Mouse (Mus musculus) myocyte (in vitro differentiated cells): ENCODE data around the gene Tsc1. TPM values are rescaled to one million over a fixed set of nuclear protein-coding genes. Genes with fewer than 3 reads are reported as not detected.

Experiments used
- H3K27me3 ChIP-seq: one replicate; pipeline ENCODE4 v1.6.1; 2011; ENCODE audit not compliant: control insufficient read depth, insufficient read depth, insufficient read length
- H3K36me3 ChIP-seq: one replicate; pipeline ENCODE4 v1.6.1; 2011; ENCODE audit not compliant: control insufficient read depth, insufficient read depth
- H3K4me2 ChIP-seq: one replicate; pipeline ENCODE4 v1.6.1; 2011; ENCODE audit warnings: low read depth, control low read depth
- H3K4me3 ChIP-seq: one replicate; pipeline ENCODE4 v1.5.1; 2011; ENCODE audit warnings: mild to moderate bottlenecking, control low read depth, moderate library complexity
- H3K79me2 ChIP-seq: one replicate; pipeline ENCODE4 v1.6.1; 2011; ENCODE audit not compliant: control insufficient read depth, insufficient read depth
- H3ac ChIP-seq: one replicate; pipeline ENCODE4 v1.6.1; 2011; ENCODE audit not compliant: control insufficient read depth, insufficient read length
- CEBPB ChIP-seq: IDR thresholded peaks from 2 replicates; pipeline ENCODE4 v1.6.1; 2011; ENCODE audit warnings: mild to moderate bottlenecking, moderate library complexity; ENCODE audit not compliant: poor library complexity, insufficient read depth, severe bottlenecking
- E2F4 ChIP-seq: IDR thresholded peaks from one replicate; pipeline ENCODE4 v1.6.1; 2011; ENCODE audit warnings: mild to moderate bottlenecking, control low read depth, moderate library complexity; ENCODE audit not compliant: insufficient read depth
- MAX ChIP-seq: IDR thresholded peaks from one replicate; pipeline ENCODE4 v1.6.1; 2011; ENCODE audit warnings: low read depth, mild to moderate bottlenecking, control low read depth
- MYOD1 ChIP-seq, 3 experiments: IDR thresholded peaks; one replicate each; pipeline ENCODE4 v1.6.1; 2011; ENCODE audit warnings: control low read depth in 2 of 3, low read depth in 2 of 3, mild to moderate bottlenecking in 2 of 3, moderate library complexity in 1 of 3; ENCODE audit not compliant: insufficient read length in 2 of 3, control insufficient read depth in 1 of 3
- MYOG ChIP-seq, 3 experiments: IDR thresholded peaks; one replicate each; pipeline ENCODE4 v1.6.1; 2011; ENCODE audit warnings: control low read depth in 2 of 3, low read depth in 2 of 3, mild to moderate bottlenecking in 2 of 3; ENCODE audit not compliant: insufficient read length in 2 of 3, control insufficient read depth in 1 of 3, insufficient read depth in 1 of 3
- POLR2A ChIP-seq: IDR thresholded peaks from one replicate; pipeline ENCODE4 v1.6.1; 2011; ENCODE audit warnings: low read depth, mild to moderate bottlenecking, control low read depth, moderate library complexity; ENCODE audit not compliant: insufficient read length
- POLR2AphosphoS2 ChIP-seq: IDR thresholded peaks from one replicate; pipeline ENCODE4 v1.6.1; 2011; ENCODE audit warnings: low read depth, control low read depth; ENCODE audit not compliant: insufficient read length
- REST ChIP-seq: IDR thresholded peaks from one replicate; pipeline ENCODE4 v1.6.1; 2011; ENCODE audit warnings: mild to moderate bottlenecking, control low read depth, moderate library complexity; ENCODE audit not compliant: insufficient read depth, insufficient read length
- SRF ChIP-seq: IDR thresholded peaks from one replicate; pipeline ENCODE4 v1.6.1; 2011; ENCODE audit warnings: low read depth; ENCODE audit not compliant: control insufficient read depth, insufficient read length
- TCF12 ChIP-seq: IDR thresholded peaks from one replicate; pipeline ENCODE4 v1.6.1; 2011; ENCODE audit warnings: mild to moderate bottlenecking, control low read depth; ENCODE audit not compliant: poor library complexity, insufficient read depth, severe bottlenecking
- TCF3 ChIP-seq: IDR thresholded peaks from one replicate; pipeline ENCODE4 v1.6.1; 2011; ENCODE audit warnings: low read depth, control low read depth; ENCODE audit not compliant: insufficient read length
- USF1 ChIP-seq: IDR thresholded peaks from one replicate; pipeline ENCODE4 v1.6.1; 2011; ENCODE audit warnings: low read depth, mild to moderate bottlenecking, control low read depth, moderate library complexity
- polyA plus RNA-seq: library from polyadenylated mRNA; unstranded; fragments of >200 nt; fragmentation: generic; extraction: Trizol; gene quantifications from one replicate; pipeline ENCODE4 v1.2.1, GENCODE M21; 2012; ENCODE audit warnings: missing spikeins

The Tsc1 gene
- polyA plus RNA-seq: 7.6 TPM

- peaks cover 41% of the 10 kb centered on the region for H3K79me2 ChIP-seq
- peak within 1 kb of the TSS; percentile 98 for H3K4me2 ChIP-seq
- no peak for TF ChIP-seq TCF3
- TF ChIP-seq CEBPB: no peak
- peak; percentile 79 for TF ChIP-seq POLR2A
- TF ChIP-seq POLR2AphosphoS2: peak; percentile 79
- TF ChIP-seq REST: peak; percentile 45
- TF ChIP-seq USF1: peak; percentile 81
- peak in 1 of 3 experiments; percentile 61 for TF ChIP-seq MYOG (IDR thresholded peaks at IDR 0.05; ENCODE audit: control insufficient read depth in 1 of 3, insufficient read depth in 1 of 3, insufficient read length in 2 of 3, low read depth in 2 of 3)
- TF ChIP-seq E2F4: peak; percentile 21
- TF ChIP-seq MYOD1 (IDR thresholded peaks at IDR 0.05; ENCODE audit: control insufficient read depth in 1 of 3, insufficient read length in 2 of 3, low read depth in 2 of 3): peak in 2 of 3 experiments; percentile 15 to 42
- no peak for TF ChIP-seq TCF12
- no peak for TF ChIP-seq MAX
- TF ChIP-seq SRF: no peak
- H3K27me3 ChIP-seq: no peaks in the 10 kb centered on the region
- H3ac ChIP-seq: peak within 1 kb of the TSS; percentile 21
- H3K4me3 ChIP-seq: peak within 1 kb of the TSS; percentile 67
- H3K36me3 ChIP-seq: no peaks in the 10 kb centered on the region
Measured at GRCm38 (mm10) chr2:28640461-28641424, at the start of gene Tsc1. Gene Tsc1 (plus strand): TSS chr2:28641228.

- Histone ChIP-seq H3K27me3 (no peaks in the 10 kb centered on the region), H3K4me2 (peak overlapping the region; percentile 1), H3K79me2 (no peaks in the 10 kb centered on the region), H3ac (no peak overlapping the region), H3K36me3 (no peaks in the 10 kb centered on the region), H3K4me3 (no peak overlapping the region)
- TF ChIP-seq REST (no peak), E2F4 (no peak), CEBPB (no peak), USF1 (no peak), MYOD1 (IDR thresholded peaks at IDR 0.05; ENCODE audit: control insufficient read depth in 1 of 3, insufficient read length in 2 of 3, low read depth in 2 of 3) (peak in 1 of 3 experiments; percentile 52), POLR2AphosphoS2 (no peak)
Measured at GRCm38 (mm10) chr2:28591479-28591878, 49.5 kb upstream of the Tsc1 start.

DNA sequence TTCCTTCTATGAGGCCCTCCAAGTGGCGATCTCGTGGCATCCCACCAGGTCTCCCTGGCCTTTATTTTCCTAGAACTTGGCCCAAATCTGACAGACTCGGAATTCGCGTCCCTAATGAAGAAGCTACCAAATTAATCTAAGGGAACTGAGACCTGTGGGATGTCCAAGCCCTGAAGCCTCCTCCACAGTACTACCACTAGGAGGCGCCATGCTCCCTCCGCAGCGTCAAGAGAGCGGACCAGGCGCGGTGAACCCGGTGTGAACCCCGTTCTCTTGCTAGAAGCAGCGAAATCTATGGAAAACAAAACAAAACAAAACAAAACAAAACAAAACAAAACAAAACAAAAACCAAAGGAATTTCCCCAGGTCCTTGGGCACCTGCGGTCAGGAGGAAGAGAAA is 48.2 kb upstream of the Tsc1 start:
- no peak for TF ChIP-seq E2F4
- TF ChIP-seq POLR2AphosphoS2: no peak
- TF ChIP-seq MYOG (IDR thresholded peaks at IDR 0.05; ENCODE audit: control insufficient read depth in 1 of 3, insufficient read depth in 1 of 3, insufficient read length in 2 of 3, low read depth in 2 of 3): no peak
- no peak for TF ChIP-seq MAX
- no peak for TF ChIP-seq SRF
- no peak for TF ChIP-seq REST
- no peak for TF ChIP-seq TCF12
- no peak for TF ChIP-seq POLR2A
- no peak for TF ChIP-seq MYOD1 (IDR thresholded peaks at IDR 0.05; ENCODE audit: control insufficient read depth in 1 of 3, insufficient read length in 2 of 3, low read depth in 2 of 3)
- TF ChIP-seq TCF3: no peak
- TF ChIP-seq USF1: no peak
- TF ChIP-seq CEBPB: no peak
- no peaks in the 10 kb centered on the region for H3K79me2 ChIP-seq
- H3K4me3 ChIP-seq: no peak overlapping the region
- no peaks in the 10 kb centered on the region for H3K27me3 ChIP-seq
- no peak overlapping the region for H3ac ChIP-seq
- no peaks in the 10 kb centered on the region for H3K36me3 ChIP-seq
- no peak overlapping the region for H3K4me2 ChIP-seq

- Histone ChIP-seq H3K79me2 (no peaks in the 10 kb centered on the region), H3ac (no peak overlapping the region), H3K4me2 (no peak overlapping the region), H3K4me3 (no peak overlapping the region), H3K36me3 (no peaks in the 10 kb centered on the region), H3K27me3 (no peaks in the 10 kb centered on the region)
- TF ChIP-seq USF1: no peak
- no peak for TF ChIP-seq MAX
- no peak for TF ChIP-seq E2F4
- no peak for TF ChIP-seq SRF
- TF ChIP-seq REST: no peak
- TF ChIP-seq TCF3: no peak
- TF ChIP-seq MYOD1 (IDR thresholded peaks at IDR 0.05; ENCODE audit: control insufficient read depth in 1 of 3, insufficient read length in 2 of 3, low read depth in 2 of 3): no peak
- TF ChIP-seq CEBPB: no peak
- TF ChIP-seq TCF12: no peak
- no peak for TF ChIP-seq MYOG (IDR thresholded peaks at IDR 0.05; ENCODE audit: control insufficient read depth in 1 of 3, insufficient read depth in 1 of 3, insufficient read length in 2 of 3, low read depth in 2 of 3)
- no peak for TF ChIP-seq POLR2AphosphoS2
Measured at GRCm38 (mm10) chr2:28596021-28596420, 45.0 kb upstream of the Tsc1 start.
